Mouse (Mus musculus) CH12.LX (cell line): ENCODE measurements around the gene Mrgprf.

Experiments used
- CHD1 ChIP-seq: IDR thresholded peaks from 2 replicates; pipeline ENCODE4 v1.6.1; 2012; ENCODE audit warnings: low read depth, low read length, improper control_type of control experiment, inconsistent platforms
- GABPA ChIP-seq: IDR thresholded peaks from 2 replicates; pipeline ENCODE4 v1.6.1; 2012; ENCODE audit warnings: low read depth, low read length, improper control_type of control experiment, inconsistent platforms; ENCODE audit not compliant: insufficient replicate concordance
- POLR2A ChIP-seq: IDR thresholded peaks from 2 replicates; pipeline ENCODE4 v1.6.1; 2011; ENCODE audit warnings: low read depth, mild to moderate bottlenecking, improper control_type of control experiment, low read length
- RCOR1 ChIP-seq: conservative IDR thresholded peaks from 2 replicates; pipeline ENCODE4 v1.6.1; 2012; ENCODE audit warnings: low read depth, mild to moderate bottlenecking, inconsistent platforms, low read length, improper control_type of control experiment

DNA sequence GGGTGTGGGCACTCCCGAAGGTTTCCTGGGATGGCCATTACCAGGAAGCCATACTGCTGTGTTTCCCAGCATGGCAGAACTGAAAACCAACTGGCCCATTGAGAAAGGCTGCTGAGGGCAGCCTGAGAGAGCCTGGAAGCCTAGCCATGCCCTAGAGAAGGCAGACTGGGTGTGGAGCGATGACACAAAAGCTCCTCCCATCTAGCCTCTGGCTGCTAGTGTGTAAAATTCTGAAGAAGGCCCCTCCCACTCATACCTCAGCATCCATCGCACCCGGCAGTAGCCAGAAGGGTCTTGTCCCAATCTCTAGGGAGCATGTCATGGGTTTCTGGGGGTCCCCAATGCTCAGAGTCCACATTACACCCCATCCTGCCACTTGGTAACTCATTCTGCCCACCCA, 19.2 kb upstream of the Mrgprf start:
- no peak for TF ChIP-seq GABPA
- TF ChIP-seq POLR2A: no peak
- TF ChIP-seq CHD1: no peak
- TF ChIP-seq RCOR1: no peak
